Mouse (Mus musculus): ENCODE data around the gene Prl8a6.

Prl8a6 gene

GRCm38 (mm10) chr13:27438588-27438987 lies at the start of gene Prl8a6:
Gene Prl8a6, minus strand, starts transcription at chr13:27438688.
- no peak for DNase-seq (ENCODE audit: low spot score)

GRCm38 (mm10) chr13:27433159-27433558 lies 5.3 kb downstream of the Prl8a6 start:
- no peak for DNase-seq (ENCODE audit: low spot score)

GRCm38 (mm10) chr13:27413640-27414039 lies 24.8 kb downstream of the Prl8a6 start:
- no peak for DNase-seq (ENCODE audit: low spot score)

GRCm38 (mm10) chr13:27399061-27399724 lies 39.3 kb downstream of the Prl8a6 start:
- DNase-seq (ENCODE audit: low spot score) = no peak

GRCm38 (mm10) chr13:27390746-27391145 lies 47.7 kb downstream of the Prl8a6 start, which contains the start of gene Prl2b1:
Gene Prl2b1, minus strand, starts transcription at chr13:27390846.
- DNase-seq (ENCODE audit: low spot score) = no peak

Data from ovary, postnatal 10 days (tissue).